Mouse (Mus musculus) spleen, adult 10 weeks (tissue): ENCODE measurements around the gene Ankzf1. TPM values are rescaled to one million over a fixed set of nuclear protein-coding genes. Genes with fewer than 3 reads are reported as not detected.

Experiments used
- polyA plus RNA-seq: library from polyadenylated mRNA; stranded (reverse); fragments of 350-450 nt; fragmentation: Illumina TruSeq; extraction: RNeasy Lipid Tissue Mini Kit (QIAGEN cat#74804); gene quantifications from one replicate; pipeline ENCODE4 v1.2.3, GENCODE M21; 2015; ENCODE audit warnings: low replicate concordance; ENCODE audit not compliant: insufficient read depth

Gene Ankzf1
- 38.1 TPM for polyA plus RNA-seq

GRCm38 (mm10) chr1:75191622-75192402, at the start of gene Ankzf1, which contains the start of gene Atg9a:
Ankzf1 (plus strand) TSS chr1:75192151.
Atg9a (minus strand) TSS chr1:75192196.

DNA sequence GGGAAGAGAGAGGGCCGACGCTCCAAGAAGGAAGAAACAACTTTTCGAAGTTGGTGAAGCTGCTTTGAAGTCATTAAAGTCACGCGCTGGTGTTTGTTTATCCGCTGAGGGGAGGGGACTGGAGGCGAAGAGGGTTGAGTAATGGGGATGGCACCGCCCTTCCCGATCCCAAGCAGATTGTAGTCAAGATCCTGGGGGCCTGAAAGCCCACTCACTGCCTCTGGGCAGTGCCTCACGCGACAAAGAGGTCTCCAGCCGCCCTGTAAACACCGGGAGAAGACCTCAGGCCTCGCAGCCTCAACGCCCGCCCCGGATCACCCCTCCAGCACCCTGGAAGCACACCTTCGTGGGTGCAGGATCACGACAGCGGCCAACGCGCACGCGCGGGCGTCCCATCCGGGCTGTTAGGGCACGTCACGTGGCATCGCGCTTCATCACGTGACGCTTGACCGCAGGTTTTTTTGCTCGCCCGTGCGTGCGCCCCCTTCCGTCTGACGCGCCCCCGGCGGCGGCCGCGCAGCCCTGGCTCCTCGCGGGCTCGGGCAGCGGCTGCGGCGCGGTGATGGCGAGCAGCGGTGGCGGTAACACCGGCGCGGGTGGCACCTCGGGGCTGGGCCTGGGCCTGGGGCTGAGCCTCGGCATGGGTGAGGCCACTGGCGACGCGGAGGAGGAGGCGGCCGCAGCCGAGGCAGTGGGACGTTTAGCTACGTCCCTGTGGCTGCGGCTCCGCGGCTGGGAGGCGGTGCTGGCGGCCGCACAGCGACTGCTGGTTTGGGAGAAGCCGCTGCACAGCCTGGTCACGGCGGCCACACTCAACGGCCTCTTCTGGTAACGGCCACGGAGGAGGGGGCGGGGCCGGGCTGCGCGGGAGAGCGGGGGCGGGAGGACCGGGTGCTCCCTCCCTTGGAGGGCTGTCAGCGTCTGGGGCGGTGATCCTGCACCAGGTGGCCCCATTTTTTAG, 49.4 kb upstream of the Ankzf1 start, which contains the start of the genes Cnppd1 and Retreg2:
Gene Cnppd1 (minus strand): TSS at position 411 of the 961 bp plus-strand sequence.
Gene Retreg2 (plus strand): TSS at position 478 of the 961 bp plus-strand sequence.

DNA sequence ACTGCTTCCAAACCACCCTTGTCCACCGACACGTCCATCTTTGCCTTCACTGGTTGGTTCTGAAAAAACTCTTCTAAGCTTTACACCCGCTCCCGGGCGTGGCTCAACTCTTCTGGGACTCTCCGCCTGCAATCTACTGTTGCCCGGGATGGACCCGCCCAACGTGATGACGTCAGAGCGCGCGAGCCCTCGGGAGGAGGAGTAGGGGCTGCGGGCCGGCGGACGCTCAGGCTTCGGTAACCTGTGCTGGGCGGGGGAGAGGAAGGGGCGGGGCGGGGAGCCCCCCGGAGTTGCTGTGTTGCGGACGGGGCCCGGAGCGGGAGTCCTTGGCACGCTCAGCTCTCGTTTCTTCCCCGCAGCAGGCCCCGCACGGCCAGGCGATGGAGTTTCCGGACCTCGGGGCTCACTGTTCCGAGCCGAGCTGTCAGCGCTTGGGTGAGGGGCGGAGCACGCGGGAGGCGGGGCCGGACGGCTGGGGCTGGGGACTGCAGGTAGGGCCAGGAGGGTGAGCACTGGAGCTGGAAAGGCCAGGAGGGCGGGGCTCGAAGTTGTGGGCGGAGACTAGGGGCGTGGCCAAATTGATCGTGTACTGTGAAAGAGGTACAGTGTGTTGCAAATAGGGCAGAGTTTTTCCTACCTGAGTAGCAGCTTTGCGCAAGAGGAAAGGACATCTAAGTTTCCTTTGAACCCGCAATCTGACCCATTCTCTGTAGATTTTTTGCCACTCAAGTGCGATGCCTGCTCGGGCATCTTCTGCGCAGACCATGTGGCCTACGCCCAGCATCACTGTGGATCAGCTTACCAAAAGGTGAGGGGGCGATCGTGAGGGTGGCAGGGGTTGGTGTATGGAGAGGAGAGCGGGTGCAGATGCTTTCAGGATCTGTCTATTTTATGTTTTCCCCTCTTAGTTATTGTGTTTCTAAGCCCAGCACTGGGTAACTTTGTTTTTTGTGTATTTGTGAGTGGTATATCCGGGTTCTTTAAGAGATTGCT, 23.2 kb upstream of the Ankzf1 start, which contains the start of gene Zfand2b:
Gene Zfand2b (plus strand): TSS at position 175 of the 993 bp plus-strand sequence.

DNA sequence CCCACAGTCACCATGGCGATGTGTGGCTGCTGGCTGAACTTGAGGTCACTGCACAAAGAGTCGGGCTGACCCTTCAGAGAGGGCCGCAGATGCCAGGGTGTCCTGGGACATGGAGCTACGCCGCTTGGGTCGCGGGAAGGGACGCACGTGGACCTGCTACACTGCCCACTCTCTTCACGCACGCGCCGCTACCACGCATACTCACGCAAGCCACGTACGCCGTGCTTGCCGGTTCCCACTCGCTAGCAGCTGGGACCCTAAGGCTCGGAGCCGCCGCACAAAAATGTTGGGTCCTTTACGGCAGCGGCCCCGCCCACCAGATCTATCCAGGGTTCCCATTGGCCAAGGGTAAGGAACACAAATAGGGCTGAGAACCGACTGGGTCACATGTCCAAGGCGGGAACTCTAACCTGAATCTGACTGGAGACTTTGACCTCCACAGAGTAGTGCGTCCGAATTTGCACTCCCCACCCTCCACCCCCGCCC, 11.8 kb upstream of the Ankzf1 start, which contains the start of gene Abcb6:
Gene Abcb6 (minus strand): TSS at position 288 of the 486 bp plus-strand sequence.

DNA sequence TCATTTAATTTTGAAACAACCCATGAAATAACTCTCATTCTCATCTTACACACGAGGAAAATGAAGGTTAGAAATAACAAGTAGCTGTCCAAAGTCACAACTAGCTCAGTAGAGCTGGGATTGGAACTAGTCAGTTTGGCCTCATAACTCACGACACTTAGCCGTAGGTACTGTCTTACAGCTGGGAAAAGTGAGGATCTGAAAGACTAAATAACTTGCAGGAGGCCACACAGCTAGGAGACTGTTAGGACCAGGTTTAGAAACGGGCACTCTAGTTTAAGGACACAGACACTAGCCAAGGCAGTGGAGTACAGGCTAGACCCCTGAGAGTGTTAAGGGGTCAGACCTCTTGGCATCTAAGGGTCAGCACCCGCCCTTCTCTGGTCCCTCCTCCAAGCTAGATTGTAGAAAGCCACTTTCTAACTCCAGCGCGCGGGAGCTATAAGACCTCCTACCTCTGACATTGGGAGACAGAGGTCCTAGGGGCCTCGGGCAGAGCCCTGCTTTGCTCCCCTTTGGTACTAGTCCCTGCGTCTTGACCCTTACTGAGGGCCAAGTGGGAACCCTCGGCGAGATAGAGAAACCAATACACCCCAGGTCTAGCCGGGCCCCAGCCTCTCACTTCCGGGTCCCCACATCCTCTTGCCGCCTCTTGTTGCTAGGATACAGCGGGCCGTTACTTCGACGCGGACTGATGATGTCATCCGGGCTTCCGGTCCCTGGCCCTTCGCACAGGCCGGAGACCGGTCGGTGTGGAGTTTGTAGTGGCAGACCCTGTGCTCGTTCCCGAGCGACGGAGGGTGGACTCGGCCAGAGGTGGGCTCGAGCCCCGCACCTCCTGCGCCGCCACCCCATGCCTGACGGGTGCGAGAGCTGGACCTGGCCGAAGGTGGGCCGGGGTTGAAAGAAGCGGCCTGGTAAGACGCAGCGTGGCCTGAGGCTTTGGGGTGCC, 18.5 kb downstream of the Ankzf1 start, which contains the start of the genes Glb1l and Stk16:
Gene Glb1l (minus strand): TSS at position 678 of the 952 bp plus-strand sequence.
Gene Stk16 (plus strand): TSS at position 703 of the 952 bp plus-strand sequence.

DNA sequence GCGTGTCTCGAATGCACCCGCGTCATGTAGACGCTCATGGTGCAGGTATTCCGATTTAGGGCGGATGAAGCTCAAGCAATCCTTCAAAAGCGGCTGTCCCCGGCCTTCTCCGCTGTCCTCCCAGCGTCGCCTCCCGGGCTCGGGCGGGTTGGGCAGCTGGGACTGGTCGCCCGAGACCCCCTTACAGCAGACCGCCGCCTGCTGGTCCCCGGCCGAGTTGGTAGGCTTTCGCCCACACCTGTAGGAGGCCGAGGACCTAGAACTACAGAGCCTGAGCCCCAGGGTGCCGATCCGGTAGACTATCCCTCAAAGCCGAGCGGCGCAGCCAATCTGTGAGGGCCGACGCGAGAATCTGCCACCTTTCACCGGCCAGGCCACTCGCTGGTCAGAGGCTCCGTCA, 27.6 kb downstream of the Ankzf1 start, which contains the start of gene Tuba4a:
Gene Tuba4a (minus strand): TSS at position 335 of the 400 bp plus-strand sequence.

GRCm38 (mm10) chr1:75231664-75232152, 39.8 kb downstream of the Ankzf1 start, which contains the start of gene A630095N17Rik:
A630095N17Rik (minus strand) TSS chr1:75232102.

GRCm38 (mm10) chr1:75236117-75237050, 44.4 kb downstream of the Ankzf1 start, which contains the start of gene Dnajb2:
Dnajb2 (plus strand) TSS chr1:75236406.

Other genes with a start within 250 kb of the Ankzf1 start
- not detected for gene Ihh, start 240.5 kb upstream of the Ankzf1 start, polyA plus RNA-seq
- 5.4 TPM for gene Nhej1, start 67.0 kb upstream of the Ankzf1 start, polyA plus RNA-seq
- 0.33 TPM for gene Slc23a3, start 58.3 kb upstream of the Ankzf1 start, polyA plus RNA-seq
- gene Cnppd1, start 49.4 kb upstream of the Ankzf1 start, polyA plus RNA-seq = 63.6 TPM
- 43.0 TPM for gene Retreg2, start 49.4 kb upstream of the Ankzf1 start, polyA plus RNA-seq
- gene Zfand2b, start 23.5 kb upstream of the Ankzf1 start, polyA plus RNA-seq = 16.0 TPM
- gene Abcb6, start 11.8 kb upstream of the Ankzf1 start, polyA plus RNA-seq = 7.9 TPM
- gene Atg9a, start within 50 bp of the Ankzf1 start, polyA plus RNA-seq = 12.6 TPM
- gene Glb1l, start 18.7 kb downstream of the Ankzf1 start, polyA plus RNA-seq = 25.5 TPM
- gene Stk16, start 18.7 kb downstream of the Ankzf1 start, polyA plus RNA-seq = 82.7 TPM
- 76.6 TPM for gene Tuba4a, start 27.7 kb downstream of the Ankzf1 start, polyA plus RNA-seq
- not detected for gene A630095N17Rik, start 40.0 kb downstream of the Ankzf1 start, polyA plus RNA-seq
- gene Dnajb2, start 44.3 kb downstream of the Ankzf1 start, polyA plus RNA-seq = 31.4 TPM
- gene Ptprn, start 72.4 kb downstream of the Ankzf1 start, polyA plus RNA-seq = not detected
- gene Resp18, start 86.3 kb downstream of the Ankzf1 start, polyA plus RNA-seq = not detected
- gene Dnpep, start 125.8 kb downstream of the Ankzf1 start, polyA plus RNA-seq = 14.7 TPM
- 23.7 TPM for gene Des, start 168.2 kb downstream of the Ankzf1 start, polyA plus RNA-seq
- gene Speg, start 183.1 kb downstream of the Ankzf1 start, polyA plus RNA-seq = 4.5 TPM
- gene Gmppa, start 243.8 kb downstream of the Ankzf1 start, polyA plus RNA-seq = 50.7 TPM